Mouse (Mus musculus) CH12.LX (cell line): ENCODE measurements around the gene Atad1. TPM values are rescaled to one million over a fixed set of nuclear protein-coding genes. Genes with fewer than 3 reads are reported as not detected.

ENCODE experiments used
- DNase-seq: peaks from one replicate; pipeline ENCODE4 v3.0.0-alpha.2; 2013; ENCODE audit errors: extremely low read depth
- H3K27ac ChIP-seq: 2 replicates; pipeline ENCODE4 v1.5.1; 2012; ENCODE audit warnings: low read depth, mild to moderate bottlenecking, control low read depth, moderate library complexity; ENCODE audit not compliant: insufficient read depth
- H3K27me3 ChIP-seq: replicated peaks from 2 replicates; pipeline ENCODE3; 2012; ENCODE audit warnings: inconsistent platforms
- H3K36me3 ChIP-seq, 2 experiments: replicated peaks in 1 of 2; 2 replicates each; pipeline versions ENCODE3 to v1.6.1; 2012; ENCODE audit warnings: inconsistent platforms in 1 of 2, low read length in 1 of 2, mild to moderate bottlenecking in 1 of 2, mixed read lengths in 1 of 2, moderate library complexity in 1 of 2; ENCODE audit not compliant: control insufficient read depth in 1 of 2, insufficient read depth in 1 of 2
- H3K4me1 ChIP-seq, 2 experiments: 2 replicates each; pipeline ENCODE4 v1.6.1; 2012; ENCODE audit warnings: inconsistent platforms in 1 of 2, moderate library complexity in 1 of 2; ENCODE audit not compliant: insufficient read depth in 2 of 2, control insufficient read depth in 1 of 2
- H3K4me2 ChIP-seq: 2 replicates; pipeline ENCODE4 v1.6.1; 2012; ENCODE audit warnings: low read depth, mild to moderate bottlenecking, control low read depth; ENCODE audit not compliant: poor library complexity, insufficient read depth, severe bottlenecking
- H3K4me3 ChIP-seq, 3 experiments: fragments of 150-350 bp in 1 of 3; sonication (generic) in 1 of 3; replicated peaks in 1 of 3; 2 replicates each; pipeline versions ENCODE3 to v1.5.1; 2011 to 2012; ENCODE audit warnings: low read depth in 2 of 3, low read length in 2 of 3, mild to moderate bottlenecking in 2 of 3, moderate library complexity in 2 of 3, control low read depth in 1 of 3, improper control_type of control experiment in 1 of 3, inconsistent platforms in 1 of 3, mixed read lengths in 1 of 3; ENCODE audit not compliant: poor library complexity in 1 of 3
- H3K79me2 ChIP-seq: replicated peaks from 2 replicates; pipeline ENCODE4 v1.6.1; 2012; ENCODE audit warnings: mild to moderate bottlenecking, moderate library complexity; ENCODE audit not compliant: control insufficient read depth, poor library complexity, insufficient read depth, severe bottlenecking; ENCODE audit errors: extremely low read depth
- H3K9ac ChIP-seq: 2 replicates; pipeline ENCODE4 v1.6.1; 2012; ENCODE audit warnings: low read depth, mild to moderate bottlenecking, control low read depth, moderate library complexity; ENCODE audit not compliant: insufficient read depth
- H3K9me3 ChIP-seq: replicated peaks from 2 replicates; pipeline ENCODE3; 2012; ENCODE audit warnings: low read length, inconsistent platforms, mixed read lengths
- BHLHE40 ChIP-seq: IDR thresholded peaks from 2 replicates; pipeline ENCODE4 v1.6.1; 2011; ENCODE audit warnings: mild to moderate bottlenecking, low read depth, low read length, improper control_type of control experiment
- CHD1 ChIP-seq: IDR thresholded peaks from 2 replicates; pipeline ENCODE4 v1.6.1; 2012; ENCODE audit warnings: low read depth, low read length, improper control_type of control experiment, inconsistent platforms
- E2F4 ChIP-seq: IDR thresholded peaks from 2 replicates; pipeline ENCODE4 v1.6.1; 2011; ENCODE audit warnings: low read depth, low read length, improper control_type of control experiment; ENCODE audit not compliant: insufficient replicate concordance
- EP300 ChIP-seq: IDR thresholded peaks from 2 replicates; pipeline ENCODE4 v1.6.1; 2011; ENCODE audit warnings: low read length, improper control_type of control experiment
- ETS1 ChIP-seq: conservative IDR thresholded peaks from 2 replicates; pipeline ENCODE4 v1.6.1; 2012; ENCODE audit warnings: low read depth, mild to moderate bottlenecking, inconsistent platforms, low read length, improper control_type of control experiment, moderate library complexity
- HCFC1 ChIP-seq: IDR thresholded peaks from 2 replicates; pipeline ENCODE4 v1.6.1; 2012; ENCODE audit warnings: low read depth, mild to moderate bottlenecking, inconsistent platforms, low read length, improper control_type of control experiment
- KAT2A ChIP-seq: IDR thresholded peaks from 2 replicates; pipeline ENCODE4 v1.6.1; 2012; ENCODE audit warnings: low read length, improper control_type of control experiment, inconsistent platforms; ENCODE audit not compliant: insufficient replicate concordance
- MAFK ChIP-seq: IDR thresholded peaks from 2 replicates; pipeline ENCODE4 v1.6.1; 2011; ENCODE audit warnings: low read length, improper control_type of control experiment; ENCODE audit not compliant: insufficient replicate concordance
- MAZ ChIP-seq: IDR thresholded peaks from 2 replicates; pipeline ENCODE4 v1.6.1; 2012; ENCODE audit warnings: low read depth, mild to moderate bottlenecking, inconsistent platforms, low read length, improper control_type of control experiment, moderate library complexity
- MXI1 ChIP-seq: IDR thresholded peaks from 2 replicates; pipeline ENCODE4 v1.6.1; 2011; ENCODE audit warnings: mild to moderate bottlenecking, low read depth, low read length, improper control_type of control experiment
- PAX5 ChIP-seq: IDR thresholded peaks from 2 replicates; pipeline ENCODE4 v1.6.1; 2012; ENCODE audit warnings: low read length, inconsistent platforms, mixed read lengths
- POLR2AphosphoS2 ChIP-seq: IDR thresholded peaks from 2 replicates; pipeline ENCODE4 v1.6.1; 2011; ENCODE audit warnings: low read depth, low read length, improper control_type of control experiment
- RCOR1 ChIP-seq: conservative IDR thresholded peaks from 2 replicates; pipeline ENCODE4 v1.6.1; 2012; ENCODE audit warnings: low read depth, mild to moderate bottlenecking, inconsistent platforms, low read length, improper control_type of control experiment
- SIN3A ChIP-seq: IDR thresholded peaks from 2 replicates; pipeline ENCODE4 v1.6.1; 2012; ENCODE audit warnings: low read length, improper control_type of control experiment, inconsistent platforms
- SMC3 ChIP-seq: IDR thresholded peaks from 2 replicates; pipeline ENCODE4 v1.6.1; 2011; ENCODE audit warnings: low read depth, low read length, improper control_type of control experiment
- USF2 ChIP-seq: conservative IDR thresholded peaks from 2 replicates; pipeline ENCODE4 v1.6.1; 2011; ENCODE audit warnings: low read depth, low read length, improper control_type of control experiment
- ZKSCAN1 ChIP-seq: IDR thresholded peaks from 2 replicates; pipeline ENCODE4 v1.6.1; 2012; ENCODE audit warnings: low read depth, inconsistent platforms, low read length, improper control_type of control experiment, borderline replicate concordance
- ZNF384 ChIP-seq: IDR thresholded peaks from 2 replicates; pipeline ENCODE4 v1.6.1; 2012; ENCODE audit warnings: low read depth, low read length, improper control_type of control experiment, inconsistent platforms
- dilution Hi-C: fragments of 300-500 bp; cut with MboI; formaldehyde crosslinking; loops from 2 replicates; pipeline ENCODE4 v1.14.3; 2020; ENCODE audit warnings: low sequenced_read_pairs; ENCODE audit not compliant: extremely low pct_unique_long_range_greater_than_20kb, extremely low pct_ligation_motif_present
- in situ Hi-C: fragments of 300-500 bp; cut with MboI; formaldehyde crosslinking; loops from 3 replicates; pipeline ENCODE4 v1.14.3; 2019; ENCODE audit warnings: low sequenced_read_pairs, low pct_ligation_motif_present, low pct_unique_long_range_greater_than_20kb, mixed read lengths
- polyA plus RNA-seq: library from polyadenylated mRNA; unstranded; fragments of >175 nt; gene quantifications from 2 replicates; pipeline ENCODE4 v1.2.1, GENCODE M21; 2012; ENCODE audit warnings: low read depth; ENCODE audit not compliant: insufficient read length
- total RNA-seq, 2 experiments: library from RNA; depleted of rRNA; stranded (reverse); fragments of 300-350 nt in 1 of 2; fragments of >200 nt in 1 of 2; gene quantifications; 2 replicates each; pipeline ENCODE4 v1.2.3; 2012 to 2014

Atad1 gene
- total and polyA plus RNA-seq, 3 experiments: 78.5 to 268 (median 103) TPM

- H3K4me2 ChIP-seq: peak overlapping the region; percentile 69
- H3K9me3 ChIP-seq: no peaks in the 10 kb centered on the region
- H3K4me1 ChIP-seq: peaks cover 0 to 24% of the 10 kb centered on the region in 2 experiments; a peak in 2 of 4 replicates
- no peak overlapping the region; the same call in 1 of the 2 replicates for H3K27ac ChIP-seq
- H3K36me3 ChIP-seq: peaks cover 5 to 15% of the 10 kb centered on the region in 2 experiments
- peak; percentile 29 for DNase-seq
- peaks cover 56% of the 10 kb centered on the region for H3K79me2 ChIP-seq
- in situ Hi-C loops: loop anchor here (5.0 to 25.0 kb wide), 4 partner anchors 42 to 453 kb away; no protein-coding TSS in a partner anchor
- peak overlapping the region; percentile 98 for H3K9ac ChIP-seq
- peak overlapping the region; percentile 86 to 93 (median 92) for H3K4me3 ChIP-seq
- TF ChIP-seq KAT2A (no peak), SMC3 (no peak), EP300 (peak; percentile 3; the same call in 1 of the 2 replicates), BHLHE40 (peak; percentile 61; the same call in 1 of the 2 replicates), SIN3A (peak; percentile 85; the same call in 1 of the 2 replicates), CHD1 (peak; percentile 18; the same call in 1 of the 2 replicates), MAFK (peak; percentile 66), MXI1 (peak; percentile 3; the same call in 1 of the 2 replicates), PAX5 (no peak), HCFC1 (no peak), E2F4 (no peak), USF2 (no peak)
- H3K27me3 ChIP-seq: no peaks in the 10 kb centered on the region
- dilution Hi-C loops: no loop called here
These were observed 19.9 kb upstream of the Atad1 start for GRCm38 (mm10) chr19:32759357-32760024.

GRCm38 (mm10) chr19:32758793-32759161 lies 19.2 kb upstream of the Atad1 start:
- H3K27ac ChIP-seq: no peak overlapping the region

More at GRCm38 (mm10) chr19:32758793-32759161, 19.2 kb upstream of the Atad1 start:
- Histone ChIP-seq H3K36me3 (peaks cover 2 to 9% of the 10 kb centered on the region in 2 experiments), H3K4me2 (peak overlapping the region; percentile 69; the same call in 1 of the 2 replicates), H3K27me3 (no peaks in the 10 kb centered on the region), H3K9ac (peak overlapping the region; percentile 98), H3K4me1 (peaks cover 0 to 21% of the 10 kb centered on the region in 2 experiments; a peak in 2 of 4 replicates), H3K4me3 (peak overlapping the region; percentile 86 to 93 (median 92)), H3K9me3 (no peaks in the 10 kb centered on the region), H3K79me2 (peaks cover 49% of the 10 kb centered on the region)
- dilution Hi-C loops: no loop called here
- TF ChIP-seq USF2 (no peak), MAZ (no peak), RCOR1 (no peak), SIN3A (0 out of 2 replicates have a peak, but pooled peaks have one; percentile 68), BHLHE40 (peak; percentile 70; the same call in 1 of the 2 replicates), ZKSCAN1 (no peak), POLR2AphosphoS2 (no peak), ZNF384 (peak; percentile 58), MAFK (peak; percentile 56; the same call in 1 of the 2 replicates), ETS1 (0 out of 2 replicates have a peak, but pooled peaks have one; percentile 8), CHD1 (peak; percentile 96), MXI1 (peak; percentile 80)
- DNase-seq: peak; percentile 61
- in situ Hi-C loops: loop anchor here (5.0 to 25.0 kb wide), 4 partner anchors 41 to 454 kb away; no protein-coding TSS in a partner anchor
